Mouse (Mus musculus) forebrain, embryonic 16.5 days (tissue): Measurements from ENCODE around the gene Ntn1. TPM values are rescaled to one million over a fixed set of nuclear protein-coding genes. Genes with fewer than 3 reads are reported as not detected.

Experiments
- ATAC-seq: fragments of 200-750 bp; cut with Nextera tagmentation; 2 replicates; pipeline ENCODE4 v1.8.0; 2017; ENCODE audit warnings: mild to moderate bottlenecking, moderate library complexity
- H3K27ac ChIP-seq: fragments of 300-500 bp; sonication (generic); 2 replicates; pipeline ENCODE4 v1.5.1; 2014; ENCODE audit warnings: low read length, control low read depth
- H3K27me3 ChIP-seq: fragments of 300-500 bp; sonication (generic); replicated peaks from 2 replicates; pipeline ENCODE4 v1.6.1; 2014; ENCODE audit warnings: low read length; ENCODE audit not compliant: control insufficient read depth, insufficient read depth
- H3K36me3 ChIP-seq: fragments of 300-500 bp; sonication (generic); 2 replicates; pipeline ENCODE4 v1.6.1; 2014; ENCODE audit not compliant: control insufficient read depth, insufficient read depth
- H3K4me1 ChIP-seq: fragments of 300-500 bp; sonication (generic); replicated peaks from 2 replicates; pipeline ENCODE4 v1.6.1; 2014; ENCODE audit warnings: low read length; ENCODE audit not compliant: control insufficient read depth, insufficient read depth
- H3K4me2 ChIP-seq: fragments of 300-500 bp; sonication (generic); 2 replicates; pipeline ENCODE4 v1.6.1; 2014; ENCODE audit warnings: mild to moderate bottlenecking, low read length, control low read depth
- H3K4me3 ChIP-seq: fragments of 300-500 bp; sonication (generic); replicated peaks from 2 replicates; pipeline ENCODE4 v1.5.1; 2014; ENCODE audit warnings: mild to moderate bottlenecking, low read length, control low read depth
- H3K9ac ChIP-seq: fragments of 300-500 bp; sonication (generic); replicated peaks from 2 replicates; pipeline ENCODE4 v1.6.1; 2014; ENCODE audit warnings: low read depth, low read length, control low read depth
- H3K9me3 ChIP-seq: fragments of 300-500 bp; sonication (generic); 2 replicates; pipeline ENCODE4 v1.6.1; 2016; ENCODE audit warnings: low read length; ENCODE audit not compliant: control insufficient read depth
- WGBS: fragments of 180-500 bp; shearing (Covaris S2); extraction: QIAGEN DNeasy Blood & Tissue Kit; methylation state at CpG from one replicate; pipeline ENCODE4 v1.1.7; 2014; 5-methylcytosine and 5-hydroxymethylcytosine counted together
- polyA plus RNA-seq: library from polyadenylated mRNA; unstranded; fragments of >200 nt; fragmentation: Nextera tagmentation; extraction: Ambion mirVana; gene quantifications from 2 replicates; pipeline ENCODE4 v1.2.1, GENCODE M21; 2015

Ntn1 gene
- polyA plus RNA-seq, 1 experiment from 2014 or later = 9.4 TPM

DNA sequence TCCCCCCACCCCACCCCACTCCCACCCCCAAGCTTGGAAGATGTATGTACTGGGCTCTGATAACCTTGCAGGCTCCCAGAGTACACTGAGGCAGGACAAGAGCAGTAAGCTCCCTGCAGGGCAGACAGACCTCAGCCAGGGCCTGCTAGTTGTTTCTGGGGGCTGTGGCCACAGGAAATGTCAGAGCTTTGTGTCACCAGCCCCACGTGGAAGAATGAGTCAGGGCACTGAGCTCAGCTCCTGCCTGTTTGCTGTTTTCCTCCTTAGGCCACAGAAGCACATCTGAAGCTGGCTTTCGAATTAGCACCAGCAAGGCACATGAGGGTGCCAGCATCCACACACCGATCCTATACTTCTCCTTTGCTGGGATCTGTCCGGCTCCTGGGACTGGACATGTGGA is 86.8 kb downstream of the Ntn1 start:
- Histone ChIP-seq H3K27ac (no peak overlapping the region), H3K27me3 (no peaks in the 10 kb centered on the region), H3K36me3 (no peaks in the 10 kb centered on the region), H3K9ac (no peak overlapping the region), H3K4me1 (0 out of 2 replicates have a peak, but pooled peaks cover 2% of the 10 kb centered on the region), H3K9me3 (peaks cover 3% of the 10 kb centered on the region), H3K4me2 (no peak overlapping the region), H3K4me3 (no peak overlapping the region)
- 63% methylated on average over 4 of the region's 4 CpGs for WGBS
- no peak for ATAC-seq

DNA sequence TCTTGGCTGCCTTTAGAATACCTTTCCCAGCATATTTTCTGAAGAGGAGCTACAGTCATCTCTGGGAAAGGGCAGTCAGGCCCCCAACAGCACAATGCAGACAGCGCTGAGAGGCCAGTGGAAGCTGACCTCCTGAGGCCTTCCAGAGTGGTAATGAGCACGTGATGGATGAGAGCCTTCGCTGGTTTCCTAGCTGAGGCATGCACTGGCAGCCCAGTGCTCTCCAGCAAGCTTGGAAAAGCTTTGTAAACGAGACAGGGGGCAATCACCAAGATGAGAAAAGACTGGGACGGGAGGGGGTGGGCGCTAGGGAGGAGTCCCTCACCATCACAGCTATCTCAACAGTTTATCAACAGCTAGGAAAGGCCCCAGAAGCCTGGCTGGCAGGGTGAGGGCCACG is 87.6 kb downstream of the Ntn1 start:
- H3K9me3 ChIP-seq = peaks cover 3% of the 10 kb centered on the region
- H3K4me2 ChIP-seq = no peak overlapping the region
- 41% methylated on average over 7 of the region's 7 CpGs for WGBS
- H3K27me3 ChIP-seq = no peaks in the 10 kb centered on the region
- H3K36me3 ChIP-seq = no peaks in the 10 kb centered on the region
- ATAC-seq = no peak
- no peak overlapping the region for H3K4me3 ChIP-seq
- no peak overlapping the region for H3K27ac ChIP-seq
- 0 out of 2 replicates have a peak, but pooled peaks cover 2% of the 10 kb centered on the region for H3K4me1 ChIP-seq
- H3K9ac ChIP-seq = no peak overlapping the region

DNA sequence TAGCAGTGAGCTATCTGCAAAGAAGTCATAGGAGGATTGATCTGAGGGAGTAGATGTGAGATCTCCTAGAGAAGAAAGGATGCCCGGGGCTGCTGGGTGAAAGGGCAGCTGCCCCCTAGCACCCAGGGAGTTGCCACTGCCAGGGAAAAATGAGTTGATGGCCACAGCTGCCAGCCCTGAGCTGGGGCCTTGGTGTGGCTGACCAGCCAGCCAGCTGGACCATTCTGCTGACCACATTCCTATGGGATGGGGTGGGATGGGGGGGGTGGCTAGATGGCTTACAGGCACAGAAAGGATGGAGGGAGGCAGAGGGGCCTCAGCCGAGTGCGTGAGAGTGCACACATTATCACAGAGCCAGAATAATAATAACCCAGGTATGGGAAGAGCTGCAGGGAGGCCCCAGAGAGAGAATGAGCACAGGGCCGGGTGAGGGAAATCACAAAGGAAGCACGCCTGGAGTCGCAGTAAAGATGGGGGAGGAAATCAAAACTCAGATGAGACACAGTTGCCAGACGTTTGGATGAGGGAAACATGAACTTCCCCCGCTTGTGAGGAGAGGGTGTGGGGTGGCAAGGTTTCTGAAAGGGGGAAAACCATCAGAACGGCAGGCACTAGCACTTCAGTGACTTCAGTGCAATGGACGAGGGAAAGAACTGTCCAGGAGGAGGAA is 91.6 kb downstream of the Ntn1 start:
- Histone ChIP-seq H3K4me2 (no peak overlapping the region), H3K4me3 (no peak overlapping the region), H3K27ac (no peak overlapping the region), H3K27me3 (no peaks in the 10 kb centered on the region), H3K9me3 (no peaks in the 10 kb centered on the region), H3K36me3 (no peaks in the 10 kb centered on the region), H3K4me1 (0 out of 2 replicates have a peak, but pooled peaks cover 2% of the 10 kb centered on the region), H3K9ac (no peak overlapping the region)
- 45% methylated on average over 10 of the region's 10 CpGs for WGBS
- ATAC-seq = no peak

DNA sequence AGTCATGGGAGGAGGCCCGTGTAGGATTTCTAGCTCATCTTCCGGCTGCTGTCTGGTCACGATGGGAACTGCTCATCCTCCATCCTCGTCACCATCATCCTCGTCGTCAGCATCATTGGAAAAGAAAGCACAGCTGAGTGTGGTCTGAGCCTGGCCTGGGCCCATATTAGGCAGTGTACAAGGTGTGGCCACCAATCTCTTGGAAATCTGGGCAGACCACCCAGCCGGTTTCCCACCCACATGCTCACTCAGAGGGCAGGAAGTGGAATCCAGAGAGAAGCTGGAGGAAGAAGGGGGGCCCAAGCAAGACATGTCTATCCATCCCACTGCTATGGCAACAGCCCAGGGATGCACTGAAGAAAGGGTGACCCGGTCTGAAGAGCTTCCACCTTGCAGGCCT is 94.6 kb downstream of the Ntn1 start:
- Histone ChIP-seq H3K9me3 (no peaks in the 10 kb centered on the region), H3K4me1 (0 out of 2 replicates have a peak, but pooled peaks cover 5% of the 10 kb centered on the region), H3K27ac (no peak overlapping the region), H3K9ac (no peak overlapping the region), H3K36me3 (no peaks in the 10 kb centered on the region), H3K27me3 (no peaks in the 10 kb centered on the region), H3K4me3 (no peak overlapping the region), H3K4me2 (no peak overlapping the region)
- ATAC-seq = no peak
- WGBS = 84% methylated on average over 8 of the region's 8 CpGs

DNA sequence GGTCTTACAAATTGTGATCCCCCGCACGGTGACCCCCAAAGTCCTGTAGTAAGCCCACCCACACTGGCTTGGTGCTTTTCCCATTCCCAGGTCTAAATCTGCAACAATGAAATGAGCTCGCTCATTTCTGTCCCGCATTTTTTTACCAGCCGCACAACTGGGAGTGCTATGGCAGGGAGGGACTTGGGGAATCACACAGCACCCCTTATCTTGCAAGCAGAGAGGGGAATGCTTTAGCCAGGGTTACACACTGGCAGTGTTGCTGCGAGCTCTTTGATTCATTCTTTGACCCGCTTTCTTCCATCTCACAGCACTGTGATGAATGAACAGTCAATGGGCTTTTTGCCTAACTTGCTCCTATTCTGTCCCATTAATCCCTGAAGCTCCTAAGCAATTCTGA is 98.3 kb downstream of the Ntn1 start:
- no peak overlapping the region for H3K4me2 ChIP-seq
- H3K36me3 ChIP-seq = no peaks in the 10 kb centered on the region
- no peaks in the 10 kb centered on the region for H3K9me3 ChIP-seq
- 0 out of 2 replicates have a peak, but pooled peaks cover 3% of the 10 kb centered on the region for H3K4me1 ChIP-seq
- no peaks in the 10 kb centered on the region for H3K27me3 ChIP-seq
- no peak overlapping the region for H3K9ac ChIP-seq
- 36% methylated on average over 7 of the region's 7 CpGs for WGBS
- no peak overlapping the region for H3K27ac ChIP-seq
- no peak for ATAC-seq
- no peak overlapping the region for H3K4me3 ChIP-seq

DNA sequence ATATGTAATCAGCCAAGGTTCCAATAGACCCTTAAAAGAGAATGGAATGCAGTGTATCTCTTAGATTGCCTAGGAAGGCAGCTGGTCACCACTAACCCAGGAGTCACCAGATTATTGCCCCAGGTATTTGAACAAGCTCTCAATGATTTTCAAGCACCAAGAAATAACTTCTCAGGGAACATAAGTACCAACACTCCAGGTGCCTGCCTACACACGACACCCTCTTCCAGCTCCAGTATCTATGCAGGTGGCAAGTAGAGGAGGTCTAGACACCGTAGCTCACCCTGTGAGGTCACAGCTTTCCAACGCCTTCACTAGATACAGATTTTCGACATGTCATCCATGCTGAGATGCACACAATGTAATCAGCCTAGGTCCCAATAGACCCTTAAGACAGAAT is 99.0 kb downstream of the Ntn1 start:
- Histone ChIP-seq H3K9ac (no peak overlapping the region), H3K4me3 (no peak overlapping the region), H3K27ac (no peak overlapping the region), H3K4me1 (0 out of 2 replicates have a peak, but pooled peaks cover 3% of the 10 kb centered on the region), H3K27me3 (no peaks in the 10 kb centered on the region), H3K9me3 (no peaks in the 10 kb centered on the region), H3K4me2 (no peak overlapping the region), H3K36me3 (no peaks in the 10 kb centered on the region)
- 82% methylated on average over 4 of the region's 4 CpGs for WGBS
- ATAC-seq = no peak

DNA sequence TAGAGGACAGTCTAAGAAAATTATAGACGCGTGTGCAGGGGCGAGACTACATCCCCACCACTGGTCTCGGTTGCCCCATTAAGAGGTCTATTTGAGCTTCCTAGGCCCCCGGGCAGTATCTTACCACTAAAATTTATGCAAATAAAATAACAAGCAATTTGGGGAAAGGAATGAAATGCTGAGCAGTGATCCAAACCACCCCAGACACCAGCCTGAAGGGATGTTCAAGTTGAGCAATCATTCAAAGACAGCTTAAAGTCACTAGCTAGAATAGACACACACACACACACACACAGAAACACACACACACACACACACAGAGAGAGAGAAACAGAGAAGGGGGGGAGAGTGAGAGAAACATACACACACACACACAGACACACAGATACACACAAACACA is 105.1 kb downstream of the Ntn1 start:
- WGBS = 92% methylated on average over 5 of the region's 5 CpGs
- Histone ChIP-seq H3K4me3 (no peak overlapping the region), H3K27ac (no peak overlapping the region), H3K4me2 (no peak overlapping the region), H3K9ac (no peak overlapping the region), H3K9me3 (no peaks in the 10 kb centered on the region), H3K4me1 (peaks cover 6% of the 10 kb centered on the region), H3K36me3 (no peaks in the 10 kb centered on the region), H3K27me3 (no peaks in the 10 kb centered on the region)
- ATAC-seq = no peak

DNA sequence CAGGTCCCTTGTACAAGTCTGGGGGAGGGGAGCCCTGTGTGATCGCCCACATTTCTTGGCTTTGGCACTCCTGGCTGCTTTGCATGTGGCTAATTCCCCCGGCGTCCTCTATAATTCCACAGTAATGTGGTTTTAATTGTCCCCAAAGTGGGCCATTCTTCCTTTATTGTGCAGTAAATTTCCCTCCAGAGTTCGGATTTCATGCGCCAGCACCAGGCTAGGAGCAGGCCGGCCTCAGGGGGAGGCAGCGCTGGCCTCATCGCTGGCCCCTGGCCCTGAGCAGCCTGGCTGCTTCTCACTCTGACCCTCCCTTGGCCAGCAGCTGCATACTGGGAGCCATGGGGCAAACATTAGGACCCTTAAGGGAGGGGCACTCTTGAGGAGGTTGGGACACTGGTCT is 110.0 kb downstream of the Ntn1 start:
- Histone ChIP-seq H3K36me3 (no peaks in the 10 kb centered on the region), H3K27me3 (no peaks in the 10 kb centered on the region), H3K4me1 (peaks cover 11% of the 10 kb centered on the region), H3K9me3 (no peaks in the 10 kb centered on the region), H3K4me2 (no peak overlapping the region), H3K27ac (no peak overlapping the region), H3K9ac (no peak overlapping the region), H3K4me3 (no peak overlapping the region)
- 22% methylated on average over 8 of the region's 8 CpGs for WGBS
- no peak for ATAC-seq

DNA sequence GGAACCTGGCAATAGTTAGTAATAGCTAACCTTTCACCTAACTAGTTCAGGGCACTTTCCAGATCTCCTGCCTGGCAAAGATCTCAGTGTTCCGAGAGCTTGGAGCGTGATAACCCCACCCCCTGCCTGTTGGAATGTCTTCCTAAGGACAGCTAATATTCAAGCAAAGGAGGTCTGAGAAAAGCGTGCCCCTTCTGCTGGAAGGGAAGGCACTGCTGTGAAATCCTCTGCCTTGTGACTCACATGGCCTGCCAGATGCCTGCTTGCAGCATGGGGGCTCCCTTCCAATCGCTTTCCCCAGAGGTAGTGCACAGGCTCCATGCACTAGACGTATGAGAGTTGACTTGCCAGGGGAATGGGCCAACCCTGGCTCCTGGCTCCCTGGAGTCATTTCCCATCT is 113.3 kb downstream of the Ntn1 start:
- Histone ChIP-seq H3K27me3 (no peaks in the 10 kb centered on the region), H3K27ac (no peak overlapping the region), H3K36me3 (no peaks in the 10 kb centered on the region), H3K4me2 (no peak overlapping the region), H3K4me3 (no peak overlapping the region), H3K9ac (no peak overlapping the region), H3K4me1 (peaks cover 11% of the 10 kb centered on the region), H3K9me3 (no peaks in the 10 kb centered on the region)
- 72% methylated on average over 5 of the region's 5 CpGs for WGBS
- no peak for ATAC-seq
